Mouse (Mus musculus) MEL (cell line): ENCODE data around the gene 5830473C10Rik. TPM values are rescaled to one million over a fixed set of nuclear protein-coding genes. Genes with fewer than 3 reads are reported as not detected.

Experiments used
- DNase-seq: peaks from one replicate; pipeline ENCODE4 v3.0.0; 2011; ENCODE audit warnings: low read depth, low spot score
- H3K27ac ChIP-seq: 2 replicates; pipeline ENCODE4 v1.5.1; 2012; ENCODE audit warnings: low read depth, mild to moderate bottlenecking, control low read depth, low read length, moderate library complexity; ENCODE audit not compliant: control insufficient read depth
- H3K27me3 ChIP-seq, 2 experiments: fragments of 150-350 bp in 1 of 2; sonication (generic) in 1 of 2; 2 replicates each; pipeline ENCODE4 v1.6.1; 2012; ENCODE audit warnings: low read length in 2 of 2, mild to moderate bottlenecking in 2 of 2, improper control_type of control experiment in 1 of 2, moderate library complexity in 1 of 2; ENCODE audit not compliant: insufficient read depth in 2 of 2, control insufficient read depth in 1 of 2
- H3K36me3 ChIP-seq, 2 experiments: 2 replicates each; pipeline ENCODE4 v1.6.1; 2012 to 2014; ENCODE audit warnings: low read length in 2 of 2, improper control_type of control experiment in 1 of 2, inconsistent platforms in 1 of 2, mild to moderate bottlenecking in 1 of 2; ENCODE audit not compliant: insufficient read depth in 2 of 2, control insufficient read depth in 1 of 2
- H3K4me1 ChIP-seq, 2 experiments: fragments of 150-350 bp in 1 of 2; sonication (generic) in 1 of 2; 2 replicates each; pipeline ENCODE4 v1.6.1; 2012; ENCODE audit warnings: low read length in 2 of 2, improper control_type of control experiment in 1 of 2, mild to moderate bottlenecking in 1 of 2; ENCODE audit not compliant: insufficient read depth in 2 of 2, control insufficient read depth in 1 of 2
- H3K4me3 ChIP-seq, 2 experiments: fragments of 150-350 bp in 1 of 2; sonication (generic) in 1 of 2; 2 replicates each; pipeline ENCODE4 v1.5.1; 2012; ENCODE audit warnings: low read depth in 2 of 2, low read length in 2 of 2, mild to moderate bottlenecking in 2 of 2, moderate library complexity in 2 of 2, control low read depth in 1 of 2, improper control_type of control experiment in 1 of 2; ENCODE audit not compliant: control insufficient read depth in 1 of 2, insufficient read depth in 1 of 2
- H3K79me2 ChIP-seq: 2 replicates; pipeline ENCODE4 v1.6.1; 2012; ENCODE audit warnings: mild to moderate bottlenecking, low read length, moderate library complexity; ENCODE audit not compliant: control insufficient read depth, poor library complexity, insufficient read depth
- H3K9ac ChIP-seq: 2 replicates; pipeline ENCODE4 v1.6.1; 2012; ENCODE audit warnings: low read depth, mild to moderate bottlenecking, control low read depth, low read length, moderate library complexity; ENCODE audit not compliant: control insufficient read depth, poor library complexity, severe bottlenecking
- H3K9me3 ChIP-seq: fragments of 150-350 bp; sonication (generic); replicated peaks from 2 replicates; pipeline ENCODE4 v1.6.1; 2012; ENCODE audit warnings: mild to moderate bottlenecking, low read length, improper control_type of control experiment, moderate library complexity; ENCODE audit not compliant: insufficient read depth
- BHLHE40 ChIP-seq: IDR thresholded peaks from 2 replicates; pipeline ENCODE4 v1.6.1; 2012; ENCODE audit warnings: low read depth, mild to moderate bottlenecking, inconsistent platforms, low read length, improper control_type of control experiment, borderline replicate concordance
- CHD1 ChIP-seq: IDR thresholded peaks from 2 replicates; pipeline ENCODE4 v1.6.1; 2012; ENCODE audit warnings: low read depth, mild to moderate bottlenecking, inconsistent platforms, low read length, improper control_type of control experiment
- CTCF ChIP-seq, 3 experiments: IDR thresholded peaks in 2 of 3; conservative IDR thresholded peaks in 1 of 3; 2 replicates each; pipeline ENCODE4 v1.5.1; 2011 to 2012; ENCODE audit warnings: low read length in 3 of 3, low read depth in 2 of 3, mild to moderate bottlenecking in 2 of 3, improper control_type of control experiment in 1 of 3, inconsistent platforms in 1 of 3, mixed read lengths in 1 of 3, moderate library complexity in 1 of 3; ENCODE audit not compliant: control insufficient read depth in 1 of 3, insufficient read depth in 1 of 3, poor library complexity in 1 of 3, severe bottlenecking in 1 of 3
- EP300 ChIP-seq, 2 experiments: IDR thresholded peaks; 2 replicates each; pipeline ENCODE4 v1.6.1; 2011; ENCODE audit warnings: improper control_type of control experiment in 2 of 2, low read length in 2 of 2, low read depth in 1 of 2, mild to moderate bottlenecking in 1 of 2
- ETS1 ChIP-seq: IDR thresholded peaks from 2 replicates; pipeline ENCODE4 v1.6.1; 2012; ENCODE audit warnings: low read depth, mild to moderate bottlenecking, inconsistent platforms, low read length, improper control_type of control experiment, moderate library complexity
- GATA1 ChIP-seq: IDR thresholded peaks from 2 replicates; pipeline ENCODE4 v1.6.1; 2011; ENCODE audit warnings: low read depth, low read length, improper control_type of control experiment
- JUND ChIP-seq: IDR thresholded peaks from 2 replicates; pipeline ENCODE4 v1.6.1; 2011; ENCODE audit warnings: low read depth, mild to moderate bottlenecking, improper control_type of control experiment, low read length
- MAZ ChIP-seq: IDR thresholded peaks from 2 replicates; pipeline ENCODE4 v1.6.1; 2012; ENCODE audit warnings: low read depth, mild to moderate bottlenecking, inconsistent platforms, low read length, improper control_type of control experiment
- MXI1 ChIP-seq: IDR thresholded peaks from 2 replicates; pipeline ENCODE4 v1.6.1; 2011; ENCODE audit warnings: mild to moderate bottlenecking, low read depth, low read length, improper control_type of control experiment
- MYB ChIP-seq: IDR thresholded peaks from 2 replicates; pipeline ENCODE4 v1.6.1; 2011; ENCODE audit warnings: mild to moderate bottlenecking, low read depth, low read length, improper control_type of control experiment
- MYC ChIP-seq: IDR thresholded peaks from 2 replicates; pipeline ENCODE4 v1.6.1; 2011; ENCODE audit warnings: low read depth, mild to moderate bottlenecking, low read length, improper control_type of control experiment, moderate library complexity
- NRF1 ChIP-seq: IDR thresholded peaks from 2 replicates; pipeline ENCODE4 v1.6.1; 2014; ENCODE audit warnings: low read depth, mild to moderate bottlenecking, inconsistent platforms, low read length, improper control_type of control experiment, moderate library complexity; ENCODE audit not compliant: poor library complexity, insufficient read depth, severe bottlenecking
- POLR2AphosphoS2 ChIP-seq: IDR thresholded peaks from 2 replicates; pipeline ENCODE4 v1.6.1; 2011; ENCODE audit warnings: low read length, improper control_type of control experiment
- POLR2AphosphoS5 ChIP-seq: IDR thresholded peaks from 2 replicates; pipeline ENCODE4 v1.6.1; 2012; ENCODE audit warnings: low read depth, borderline replicate concordance, mild to moderate bottlenecking, inconsistent platforms, low read length, moderate library complexity, mixed read lengths
- RAD21 ChIP-seq: IDR thresholded peaks from 2 replicates; pipeline ENCODE4 v1.6.1; 2011; ENCODE audit warnings: mild to moderate bottlenecking, low read depth, low read length, improper control_type of control experiment
- RCOR1 ChIP-seq: IDR thresholded peaks from 2 replicates; pipeline ENCODE4 v1.6.1; 2012; ENCODE audit warnings: low read depth, mild to moderate bottlenecking, inconsistent platforms, low read length, improper control_type of control experiment
- SIN3A ChIP-seq: IDR thresholded peaks from 2 replicates; pipeline ENCODE4 v1.6.1; 2012; ENCODE audit warnings: low read length, improper control_type of control experiment, inconsistent platforms
- TBP ChIP-seq: IDR thresholded peaks from 2 replicates; pipeline ENCODE4 v1.8.0; 2011; ENCODE audit warnings: low read depth, low read length, improper control_type of control experiment
- UBTF ChIP-seq: IDR thresholded peaks from 2 replicates; pipeline ENCODE4 v1.6.1; 2012; ENCODE audit warnings: low read depth, mild to moderate bottlenecking, inconsistent platforms, low read length, improper control_type of control experiment, moderate library complexity, borderline replicate concordance; ENCODE audit not compliant: insufficient read depth
- USF1 ChIP-seq: IDR thresholded peaks from 2 replicates; pipeline ENCODE4 v1.6.1; 2014; ENCODE audit warnings: low read depth, mild to moderate bottlenecking, inconsistent platforms, low read length, improper control_type of control experiment, moderate library complexity
- ZMIZ1 ChIP-seq: IDR thresholded peaks from 2 replicates; pipeline ENCODE4 v1.6.1; 2012; ENCODE audit warnings: low read depth, mild to moderate bottlenecking, inconsistent platforms, low read length, improper control_type of control experiment, moderate library complexity
- ZNF384 ChIP-seq: IDR thresholded peaks from 2 replicates; pipeline ENCODE4 v1.6.1; 2012; ENCODE audit warnings: low read depth, mild to moderate bottlenecking, inconsistent platforms, low read length, improper control_type of control experiment
- polyA plus RNA-seq, 2 experiments: library from polyadenylated mRNA; stranded (reverse) in 1 of 2; unstranded in 1 of 2; fragments of >175 nt in 1 of 2; fragments of >200 nt in 1 of 2; gene quantifications; 2 replicates each; pipeline versions ENCODE4 v1.2.1 to v1.2.4; 2012; ENCODE audit warnings: low replicate concordance in 2 of 2, low read depth in 1 of 2; ENCODE audit not compliant: insufficient read length in 2 of 2, insufficient read depth in 1 of 2, missing spikeins in 1 of 2
- total RNA-seq: library from RNA; depleted of rRNA; stranded (reverse); fragments of 300-350 nt; gene quantifications from 2 replicates; pipeline ENCODE4 v1.2.3, GENCODE M21; 2012

Gene 5830473C10Rik
- total and polyA plus RNA-seq, 3 experiments: 5.9 to 9.3 TPM; not detected in 1

DNA sequence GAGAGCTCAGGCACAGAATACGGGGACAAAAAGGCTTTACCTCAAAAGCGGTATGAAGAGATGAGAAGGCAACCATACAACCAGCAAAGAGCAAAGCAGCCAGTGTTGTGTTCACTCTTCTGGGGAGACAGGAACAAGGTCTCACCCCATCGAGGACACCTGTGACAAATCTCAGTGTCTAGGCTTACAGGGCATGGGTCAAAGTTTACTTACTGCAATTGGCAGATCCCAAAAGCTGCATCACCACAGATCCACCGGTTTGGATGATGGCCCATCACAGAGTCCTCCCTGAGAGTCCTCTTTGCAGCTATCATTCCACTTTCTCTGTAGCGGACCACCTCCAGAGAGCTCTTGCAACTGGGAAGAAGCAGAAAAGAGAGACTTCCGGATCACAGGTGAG, 45.3 kb upstream of the 5830473C10Rik start:
- Histone ChIP-seq H3K9ac (no peak overlapping the region), H3K4me1 (no peaks in the 10 kb centered on the region), H3K27ac (no peak overlapping the region), H3K4me3 (no peak overlapping the region), H3K9me3 (no peaks in the 10 kb centered on the region), H3K27me3 (peaks cover 0 to 10% of the 10 kb centered on the region in 2 experiments), H3K79me2 (no peaks in the 10 kb centered on the region), H3K36me3 (no peaks in the 10 kb centered on the region)
- TF ChIP-seq POLR2AphosphoS2: no peak
- no peak for TF ChIP-seq ZNF384
- TF ChIP-seq CTCF (IDR thresholded peaks at IDR 0.05 in 2 of 3, conservative IDR thresholded peaks at IDR 0.05 in 1 of 3; ENCODE audit: control insufficient read depth in 1 of 3, insufficient read depth in 1 of 3, low read depth in 2 of 3, low read length in 3 of 3, poor library complexity in 1 of 3, severe bottlenecking in 1 of 3): no peak
- no peak for TF ChIP-seq MXI1
- no peak for TF ChIP-seq EP300 (IDR thresholded peaks at IDR 0.05; ENCODE audit: low read depth in 1 of 2, low read length in 2 of 2)
- no peak for TF ChIP-seq NRF1
- no peak for TF ChIP-seq SIN3A
- TF ChIP-seq USF1: no peak
- DNase-seq: no peak

DNA sequence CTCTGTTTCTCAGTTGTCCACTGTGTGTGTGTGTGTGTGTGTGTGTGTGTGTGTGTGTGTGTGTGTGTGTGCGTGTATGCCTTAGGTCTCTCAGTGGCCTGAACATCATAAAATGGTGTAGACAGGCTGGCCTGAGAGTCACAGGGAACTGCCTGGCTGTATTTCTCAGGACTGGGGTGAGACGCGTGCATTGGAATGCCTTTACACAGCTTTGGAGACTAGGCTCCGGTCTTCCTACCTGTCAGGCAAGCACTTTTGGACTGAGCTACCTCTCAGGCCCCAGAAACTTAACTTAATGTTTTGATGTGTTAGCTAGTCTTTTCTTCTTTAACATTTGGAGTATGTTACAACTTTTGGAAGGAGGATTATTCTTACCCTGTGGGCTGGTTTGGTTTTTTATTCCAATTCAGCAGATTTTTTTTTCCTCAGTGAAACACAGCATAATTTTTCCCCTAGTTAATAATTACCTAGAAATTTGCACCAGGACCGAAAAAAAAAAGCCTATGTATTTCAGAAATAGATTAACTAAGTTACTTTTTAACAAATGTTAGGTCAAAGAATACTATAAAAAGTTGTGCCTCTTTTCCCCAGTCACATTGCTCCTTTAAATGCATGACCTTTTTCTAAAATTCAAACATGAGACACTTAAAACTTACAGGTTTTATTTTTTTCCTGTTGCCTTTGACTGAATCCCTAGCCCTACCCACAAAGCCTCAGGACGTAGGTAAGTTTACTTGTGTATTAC, 42.4 kb upstream of the 5830473C10Rik start, which contains the start of gene Afm:
Gene Afm, plus strand, starts transcription at position 577 of the 745 bp plus-strand sequence.
- TF ChIP-seq SIN3A (no peak), CHD1 (no peak), POLR2AphosphoS5 (no peak), RAD21 (no peak), ETS1 (no peak), RCOR1 (no peak), MAZ (no peak), MYC (no peak), JUND (no peak), BHLHE40 (no peak), GATA1 (no peak), MYB (no peak), POLR2AphosphoS2 (no peak), TBP (no peak), NRF1 (no peak), CTCF (IDR thresholded peaks at IDR 0.05 in 2 of 3, conservative IDR thresholded peaks at IDR 0.05 in 1 of 3; ENCODE audit: control insufficient read depth in 1 of 3, insufficient read depth in 1 of 3, low read depth in 2 of 3, low read length in 3 of 3, poor library complexity in 1 of 3, severe bottlenecking in 1 of 3) (no peak), ZMIZ1 (no peak), UBTF (no peak)
- H3K4me3 ChIP-seq: no peak within 1 kb of the TSS
- H3K9ac ChIP-seq: no peak within 1 kb of the TSS
- no peaks in the 10 kb centered on the region for H3K36me3 ChIP-seq
- no peak within 1 kb of the TSS for H3K27ac ChIP-seq
- H3K9me3 ChIP-seq: no peaks in the 10 kb centered on the region
- peaks cover 0 to 4% of the 10 kb centered on the region in 2 experiments; a peak in 2 of 4 replicates for H3K27me3 ChIP-seq
- DNase-seq: no peak
- no peaks in the 10 kb centered on the region for H3K79me2 ChIP-seq
- H3K4me1 ChIP-seq: 0 out of 4 replicates have a peak, but pooled peaks cover 0 to 3% of the 10 kb centered on the region in 2 experiments
